Mouse (Mus musculus): ENCODE results near the gene Slc25a20. TPM values are rescaled to one million over a fixed set of nuclear protein-coding genes. Genes with fewer than 3 reads are reported as not detected.

Slc25a20 gene
- 19.2 and 22.5 TPM in 2 replicates for polyA plus RNA-seq (2012; rRNA removed)

DNA sequence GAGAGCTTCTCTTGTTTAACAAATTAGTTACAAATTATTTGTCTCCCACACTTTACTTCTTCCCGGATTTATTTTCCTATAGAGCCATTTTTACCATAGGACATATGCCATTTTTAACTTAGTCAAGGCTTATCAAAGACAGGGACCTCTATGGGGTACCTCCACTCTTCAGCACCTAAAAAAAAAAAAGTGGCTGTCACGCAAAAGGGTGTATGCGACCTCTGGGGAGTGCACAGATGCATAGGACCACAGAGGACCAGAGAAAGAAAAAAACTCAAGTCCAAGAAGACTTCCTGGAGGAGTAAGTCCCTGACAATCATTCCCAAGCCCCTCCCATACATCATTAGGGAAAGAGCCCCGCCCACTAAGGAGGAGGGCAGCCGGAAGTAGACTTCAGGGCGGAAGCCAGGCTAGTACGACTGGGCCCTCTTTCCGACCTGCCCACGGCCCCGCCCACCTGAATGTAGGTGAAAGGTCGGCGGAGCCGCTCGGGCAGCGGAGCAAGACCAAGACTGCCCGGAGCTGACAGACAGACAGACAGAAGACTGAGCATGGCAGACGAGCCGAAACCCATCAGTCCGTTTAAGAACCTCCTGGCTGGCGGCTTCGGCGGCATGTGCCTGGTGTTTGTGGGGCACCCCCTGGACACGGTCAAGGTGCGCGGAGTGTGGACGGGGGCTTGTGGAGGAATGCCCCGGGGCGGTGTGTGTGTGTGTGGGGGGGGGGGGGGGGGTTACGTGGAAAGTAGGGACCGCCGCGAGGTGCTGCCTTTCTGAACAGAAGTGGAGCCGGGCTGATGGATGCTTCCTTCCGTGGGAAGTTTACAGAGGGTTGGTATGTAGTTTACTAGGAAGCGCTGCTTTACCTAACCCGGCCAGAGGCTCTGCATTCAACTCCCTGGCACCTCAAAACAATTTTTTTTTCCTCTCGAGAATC, at the start of gene Slc25a20:
TSS of gene Slc25a20 (plus strand) at position 412 of the 936 bp plus-strand sequence.

DNA sequence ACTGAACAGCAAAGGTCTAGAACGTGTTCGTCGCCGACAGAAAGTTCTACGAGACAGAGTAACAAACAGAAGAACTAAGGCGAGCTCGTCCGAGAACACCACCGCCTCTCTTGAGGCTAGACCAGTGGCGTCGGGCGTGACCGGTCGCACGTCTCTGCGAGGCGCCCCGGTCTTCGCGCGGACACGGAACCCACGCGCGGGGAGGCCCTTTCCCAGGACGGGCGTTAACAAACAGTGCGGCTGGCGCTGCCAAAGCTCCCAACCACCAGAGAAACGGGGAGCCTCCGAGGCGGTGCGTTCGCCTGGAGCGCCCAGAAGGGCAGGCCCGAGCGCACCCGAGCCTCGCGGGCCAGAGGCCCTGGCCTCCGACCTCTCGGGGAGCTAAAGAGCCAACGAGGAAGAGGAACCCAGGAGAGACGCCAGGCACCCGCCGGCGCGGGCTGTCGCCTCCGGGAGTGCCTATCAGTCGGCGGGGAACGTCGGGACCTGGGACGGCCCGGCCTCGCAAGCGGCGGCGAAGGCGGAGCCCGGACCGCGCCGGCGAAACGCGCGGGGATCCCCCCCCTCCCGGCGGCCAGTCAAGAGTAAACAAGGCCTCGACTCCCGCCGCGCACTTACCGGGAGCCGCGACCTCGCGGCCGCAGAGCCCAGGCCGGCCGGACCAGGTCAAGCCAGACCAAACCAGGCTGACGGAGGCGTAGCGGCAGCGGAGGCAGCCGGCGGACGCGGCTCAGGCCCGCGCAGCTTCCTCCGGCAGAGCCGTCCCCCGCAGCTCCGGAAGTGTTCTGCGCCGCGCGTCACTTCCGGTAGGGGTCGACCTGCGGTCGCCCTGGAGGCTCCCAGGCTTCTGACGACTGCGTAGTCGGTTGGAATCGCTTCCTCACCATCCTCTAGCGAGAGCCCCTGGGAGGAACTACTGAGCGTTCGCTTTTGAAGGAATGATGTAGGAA, 13.0 kb upstream of the Slc25a20 start, which contains the start of gene Arih2:
TSS of gene Arih2 (minus strand) at position 776 of the 950 bp plus-strand sequence.

DNA sequence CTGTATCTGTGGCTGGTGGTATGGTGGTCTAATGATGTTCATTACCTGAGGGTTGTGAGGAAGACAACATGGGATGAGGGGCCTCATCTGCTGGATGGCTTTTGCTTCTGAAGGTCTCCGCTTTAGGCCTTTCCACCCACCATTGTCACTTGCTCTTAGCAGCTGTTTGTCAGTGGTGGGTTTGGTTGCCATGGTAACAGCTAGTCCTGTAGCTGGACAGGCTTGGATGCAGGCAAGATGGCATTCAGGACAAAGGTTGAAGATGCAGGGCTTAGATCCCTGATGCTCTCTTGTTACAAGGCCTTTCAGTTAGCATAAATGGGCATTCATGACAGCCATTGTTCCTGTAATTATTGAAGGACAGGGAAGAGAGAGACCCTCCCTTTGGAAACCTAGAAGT, 27.2 kb downstream of the Slc25a20 start, which contains the start of gene Prkar2a:
TSS of gene Prkar2a (plus strand) at position 209 of the 400 bp plus-strand sequence.

Other genes with a start within 250 kb of the Slc25a20 start
- gene Ccdc36, start 233.6 kb upstream of the Slc25a20 start, polyA plus RNA-seq (2012; rRNA removed) = 1.7 and 2.2 TPM in 2 replicates
- gene BC048562, start 225.6 kb upstream of the Slc25a20 start, polyA plus RNA-seq (2012; rRNA removed) = not detected in 2 replicates
- 31.1 and 35.9 TPM in 2 replicates for gene Ccdc71, start 201.6 kb upstream of the Slc25a20 start, polyA plus RNA-seq (2012; rRNA removed)
- 75.5 and 76.3 TPM in 2 replicates for gene Klhdc8b, start 200.5 kb upstream of the Slc25a20 start, polyA plus RNA-seq (2012; rRNA removed)
- gene Lamb2, start 182.4 kb upstream of the Slc25a20 start, polyA plus RNA-seq (2012; rRNA removed) = 52.1 and 78.8 TPM in 2 replicates
- gene Usp19, start 171.5 kb upstream of the Slc25a20 start, polyA plus RNA-seq (2012; rRNA removed) = 179 and 187 TPM in 2 replicates
- gene Qars, start 154.4 kb upstream of the Slc25a20 start, polyA plus RNA-seq (2012; rRNA removed) = 190 and 192 TPM in 2 replicates
- gene Qrich1, start 145.3 kb upstream of the Slc25a20 start, polyA plus RNA-seq (2012; rRNA removed) = 128 and 130 TPM in 2 replicates
- gene Impdh2, start 101.8 kb upstream of the Slc25a20 start, polyA plus RNA-seq (2012; rRNA removed) = 152 and 156 TPM in 2 replicates
- 43.8 and 48.6 TPM in 2 replicates for gene Ndufaf3, start 94.7 kb upstream of the Slc25a20 start, polyA plus RNA-seq (2012; rRNA removed)
- gene Dalrd3, start 92.2 kb upstream of the Slc25a20 start, polyA plus RNA-seq (2012; rRNA removed) = 225 and 236 TPM in 2 replicates
- 254 and 260 TPM in 2 replicates for gene Wdr6, start 83.3 kb upstream of the Slc25a20 start, polyA plus RNA-seq (2012; rRNA removed)
- 27.8 and 30.9 TPM in 2 replicates for gene P4htm, start 64.4 kb upstream of the Slc25a20 start, polyA plus RNA-seq (2012; rRNA removed)
- 49.9 and 50.4 TPM in 2 replicates for gene Arih2, start 12.7 kb upstream of the Slc25a20 start, polyA plus RNA-seq (2012; rRNA removed)
- 29.5 and 30.5 TPM in 2 replicates for gene Prkar2a, start 27.2 kb downstream of the Slc25a20 start, polyA plus RNA-seq (2012; rRNA removed)
- gene Ip6k2, start 121.7 kb downstream of the Slc25a20 start, polyA plus RNA-seq (2012; rRNA removed) = 392 and 428 TPM in 2 replicates
- gene Nckipsd, start 146.3 kb downstream of the Slc25a20 start, polyA plus RNA-seq (2012; rRNA removed) = 32.2 and 33.5 TPM in 2 replicates
- 88.2 and 100 TPM in 2 replicates for gene Celsr3, start 164.2 kb downstream of the Slc25a20 start, polyA plus RNA-seq (2012; rRNA removed)
- gene Slc26a6, start 191.2 kb downstream of the Slc25a20 start, polyA plus RNA-seq (2012; rRNA removed) = 20.6 and 22.4 TPM in 2 replicates

Data from central nervous system, embryonic 14 days (tissue).